8 mouse cellular contexts compared by ENCODE assay signal in the genomic region with DNA sequence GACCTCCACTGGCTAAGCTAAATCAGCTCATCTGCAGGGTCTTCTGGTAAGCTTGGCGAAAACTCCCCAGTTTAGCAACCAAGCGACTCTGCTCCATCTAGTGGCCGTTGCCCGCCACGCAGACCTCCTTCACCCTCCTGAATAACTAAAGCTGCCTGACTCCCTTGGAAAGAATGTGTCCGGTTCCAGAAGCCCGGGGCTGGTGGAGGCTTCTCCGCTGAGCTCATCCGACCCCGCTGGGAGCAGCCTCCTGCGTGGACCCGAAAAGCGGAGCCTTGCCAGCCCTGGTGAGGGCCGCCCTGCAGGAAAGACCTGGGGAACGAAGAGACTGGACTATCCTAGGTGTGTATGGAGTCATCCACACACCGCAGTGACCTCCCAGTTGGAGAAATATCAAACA.
DNase-seq lines count a peak whose midpoint lies in the region; ATAC-seq and TF ChIP-seq lines count a peak whose summit lies in the region.

No protein-coding gene starts in this region.

- H3K4me2 ChIP-seq in embryonic facial prominence, embryonic 13.5 days = peak overlapping the region; percentile 66
- peak overlapping the region; percentile 43 for H3K4me2 ChIP-seq in kidney, embryonic 14.5 days (replicated peaks; ENCODE audit: low read depth, low read length)
- H3K4me2 ChIP-seq in myocyte (ENCODE audit: low read depth) = peak overlapping the region; percentile 58

- peak overlapping the region; percentile 32 for H3K4me3 ChIP-seq in embryonic facial prominence, embryonic 13.5 days
- H3K4me3 ChIP-seq in kidney, embryonic 14.5 days (ENCODE audit: low read length) = peak overlapping the region; percentile 10
- no peak overlapping the region for H3K4me3 ChIP-seq in myocyte

- no peaks in the 10 kb centered on the region for H3K27me3 ChIP-seq in embryonic facial prominence, embryonic 13.5 days
- H3K27me3 ChIP-seq in kidney, embryonic 14.5 days (ENCODE audit: control insufficient read depth, insufficient read depth, low read length) = no peaks in the 10 kb centered on the region
- H3K27me3 ChIP-seq in myocyte (ENCODE audit: control insufficient read depth, insufficient read depth, insufficient read length) = no peaks in the 10 kb centered on the region

- H3K36me3 ChIP-seq in embryonic facial prominence, embryonic 13.5 days = peaks cover 31% of the 10 kb centered on the region; the same call in 1 of the 2 replicates
- no peaks in the 10 kb centered on the region for H3K36me3 ChIP-seq in kidney, embryonic 14.5 days (ENCODE audit: control insufficient read depth, insufficient read depth, low read length)
- peaks cover 22% of the 10 kb centered on the region for H3K36me3 ChIP-seq in myocyte (ENCODE audit: control insufficient read depth, insufficient read depth)

- H3K79me2 ChIP-seq in myocyte (ENCODE audit: control insufficient read depth, insufficient read depth) = no peaks in the 10 kb centered on the region

- H3K4me1 ChIP-seq in embryonic facial prominence, embryonic 13.5 days = peaks cover 10% of the 10 kb centered on the region
- no peaks in the 10 kb centered on the region for H3K4me1 ChIP-seq in kidney, embryonic 14.5 days (ENCODE audit: control insufficient read depth, insufficient read depth, low read length)

- TF ChIP-seq POLR2A in myocyte (IDR thresholded peaks at IDR 0.05; ENCODE audit: insufficient read length, low read depth) = no peak

- 4% methylated on average over 16 of the region's 16 CpGs for WGBS in embryonic facial prominence, embryonic 13.5 days
- WGBS in kidney, embryonic 14.5 days = 3% methylated on average over 16 of the region's 16 CpGs

- H3K9me3 ChIP-seq in embryonic facial prominence, embryonic 13.5 days = no peaks in the 10 kb centered on the region
- no peaks in the 10 kb centered on the region for H3K9me3 ChIP-seq in kidney, embryonic 14.5 days (ENCODE audit: control insufficient read depth, low read length)

- ATAC-seq in embryonic facial prominence, embryonic 13.5 days (ENCODE audit: insufficient number of reproducible peaks, insufficient read depth, low FRiP score, low TSS enrichment, low read depth) = peak; percentile 57; the same call in 1 of the 2 replicates
- ATAC-seq in kidney, embryonic 14.5 days (ENCODE audit: low FRiP score, low TSS enrichment) = peak; percentile 83

- peak overlapping the region; percentile 44; the same call in 1 of the 2 replicates for H3K27ac ChIP-seq in embryonic facial prominence, embryonic 13.5 days
- no peak overlapping the region for H3K27ac ChIP-seq in kidney, embryonic 14.5 days (ENCODE audit: low read depth, low read length)

- peak overlapping the region; percentile 64 for H3K9ac ChIP-seq in embryonic facial prominence, embryonic 13.5 days
- H3K9ac ChIP-seq in kidney, embryonic 14.5 days (ENCODE audit: low read depth, low read length) = no peak overlapping the region

- no peak overlapping the region for H3ac ChIP-seq in myocyte (ENCODE audit: control insufficient read depth, insufficient read length)

- DNase-seq in 416B (ENCODE audit: low read depth) = peak; percentile 86
- peak; percentile 77 to 83 for DNase-seq in adrenal gland, postnatal 36 days
- DNase-seq in heart, adult 9 months (ENCODE audit: low spot score in 2 of 2) = peak; percentile 56 to 74
- peak; percentile 75 for DNase-seq in liver
- DNase-seq in spleen, postnatal 4 days (ENCODE audit: low spot score in 2 of 2) = peak; percentile 64 to 82

TF ChIP-seq in myocyte, 11 proteins besides CTCF, POLR2A, EP300 and RAD21:
- TF ChIP-seq CEBPB (IDR thresholded peaks at IDR 0.05; ENCODE audit: insufficient read depth, poor library complexity, severe bottlenecking) = no peak
- TF ChIP-seq TCF3 (IDR thresholded peaks at IDR 0.05; ENCODE audit: insufficient read length, low read depth) = no peak
- no peak for TF ChIP-seq USF1 (IDR thresholded peaks at IDR 0.05; ENCODE audit: low read depth)
- TF ChIP-seq TCF12 (IDR thresholded peaks at IDR 0.05; ENCODE audit: insufficient read depth, poor library complexity, severe bottlenecking) = no peak
- no peak for TF ChIP-seq POLR2AphosphoS2 (IDR thresholded peaks at IDR 0.05; ENCODE audit: insufficient read length, low read depth)
- TF ChIP-seq MYOD1 (IDR thresholded peaks at IDR 0.05; ENCODE audit: control insufficient read depth in 1 of 3, insufficient read length in 2 of 3, low read depth in 2 of 3) = no peak
- TF ChIP-seq MYOG (IDR thresholded peaks at IDR 0.05; ENCODE audit: control insufficient read depth in 1 of 3, insufficient read depth in 1 of 3, insufficient read length in 2 of 3, low read depth in 2 of 3) = no peak
- no peak for TF ChIP-seq SRF (IDR thresholded peaks at IDR 0.05; ENCODE audit: control insufficient read depth, insufficient read length, low read depth)
- TF ChIP-seq REST (IDR thresholded peaks at IDR 0.05; ENCODE audit: insufficient read depth, insufficient read length) = no peak
- no peak for TF ChIP-seq MAX (IDR thresholded peaks at IDR 0.05; ENCODE audit: low read depth)
- TF ChIP-seq E2F4 (IDR thresholded peaks at IDR 0.05; ENCODE audit: insufficient read depth) = no peak
TF ChIP-seq in myocyte: peak in this region for 0.
